Mouse (Mus musculus) testis, postnatal 14 days (tissue): ENCODE measurements around the gene Vpreb1.
"Not testable (repeated sequence)": the region's sequence is repeated elsewhere in the genome, so short reads cannot be mapped to it uniquely, and the experiment has no call there.

ENCODE experiments used
- DNase-seq: peaks from one replicate; pipeline ENCODE4 v3.0.0; 2021; ENCODE audit warnings: low spot score

Vpreb1 gene

GRCm38 (mm10) chr16:16870617-16871331 lies at the start of gene Vpreb1, which contains the start of gene Top3b:
Vpreb1 (minus strand) TSS chr16:16870843.
Top3b (plus strand) TSS chr16:16870736.
- peak; percentile 89 for DNase-seq

- DNase-seq, result no peak
Observed at GRCm38 (mm10) chr16:16918441-16919117, 47.9 kb upstream of the Vpreb1 start.

GRCm38 (mm10) chr16:16913440-16913839 lies 42.8 kb upstream of the Vpreb1 start:
- no peak for DNase-seq

DNA sequence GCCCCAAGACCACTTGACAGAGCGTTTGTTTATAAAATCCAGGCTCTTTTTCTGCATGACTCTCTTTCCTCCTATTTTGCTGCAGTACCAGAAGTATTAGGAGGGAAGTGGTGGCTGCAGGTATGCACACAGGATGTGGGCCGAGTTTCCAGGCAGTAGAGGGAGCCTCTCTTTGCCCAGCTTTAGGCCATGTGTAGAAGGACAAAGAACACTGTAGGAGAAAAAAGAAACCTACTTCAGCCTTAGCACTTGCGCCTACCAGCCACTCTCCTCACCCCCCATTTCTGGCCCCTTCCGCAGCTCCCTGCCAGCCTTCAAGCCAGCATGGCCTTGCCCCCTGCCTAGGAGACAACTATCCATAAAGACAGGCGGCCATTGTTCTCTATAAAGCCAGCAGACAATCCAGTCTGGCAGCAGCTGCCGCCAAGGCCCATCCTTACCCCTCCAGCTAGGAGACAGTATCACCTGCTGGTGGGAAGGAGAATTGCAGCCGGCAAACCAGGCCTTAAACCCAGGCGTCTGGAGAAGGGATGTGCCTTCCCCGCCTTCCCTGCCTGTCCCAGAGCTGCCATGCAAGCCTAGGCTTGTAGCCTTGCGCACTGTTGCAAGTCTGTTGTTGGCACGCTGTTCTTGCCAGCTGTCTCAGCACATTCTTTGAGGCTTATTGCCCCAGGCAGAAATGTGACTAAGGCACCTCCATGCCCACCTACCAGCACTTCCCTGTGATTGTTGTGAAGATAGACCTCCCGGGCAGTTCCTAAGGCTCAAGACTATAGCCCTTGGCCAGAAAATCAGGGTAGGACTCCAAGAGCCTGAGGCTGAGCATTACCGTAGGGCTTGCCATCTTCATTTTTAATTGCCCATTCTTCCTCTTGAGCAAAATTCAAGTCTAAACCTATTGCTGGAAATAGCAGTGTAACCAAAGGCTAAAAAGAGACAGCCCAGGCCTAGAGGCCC lies 41.3 kb upstream of the Vpreb1 start:
- DNase-seq, result peak; percentile 61

GRCm38 (mm10) chr16:16907799-16908198 lies 37.2 kb upstream of the Vpreb1 start:
- DNase-seq, result no peak

GRCm38 (mm10) chr16:16903188-16903587 lies 32.5 kb upstream of the Vpreb1 start:
- DNase-seq, result no peak

GRCm38 (mm10) chr16:16902329-16902728 lies 31.7 kb upstream of the Vpreb1 start:
- DNase-seq, result no peak

DNA sequence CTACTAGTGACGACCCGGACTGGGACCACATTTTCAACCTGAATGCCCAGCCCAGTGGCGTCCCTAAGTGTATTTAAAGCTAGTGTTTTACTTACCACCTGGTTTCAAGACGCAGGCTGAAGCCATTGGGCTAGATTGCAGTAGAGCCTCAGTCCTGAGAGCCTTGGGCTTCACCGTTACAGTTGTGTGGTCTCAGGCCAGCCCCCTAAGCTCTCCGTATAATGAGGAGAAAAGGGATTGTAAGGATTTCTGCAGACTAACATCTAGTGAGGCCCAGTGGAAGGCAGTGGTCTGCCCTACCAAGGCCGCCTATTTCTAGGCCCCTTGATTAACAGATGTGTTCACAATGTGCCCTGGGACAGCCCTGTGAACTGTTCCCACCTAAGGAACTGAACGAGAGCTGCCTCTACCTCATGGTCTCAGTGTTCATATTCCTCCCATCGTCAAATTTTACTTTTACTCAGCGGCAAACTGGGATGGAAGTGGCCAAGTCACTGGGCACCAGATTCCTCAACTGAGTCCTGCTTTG lies 26.5 kb upstream of the Vpreb1 start:
- DNase-seq, result no peak

DNA sequence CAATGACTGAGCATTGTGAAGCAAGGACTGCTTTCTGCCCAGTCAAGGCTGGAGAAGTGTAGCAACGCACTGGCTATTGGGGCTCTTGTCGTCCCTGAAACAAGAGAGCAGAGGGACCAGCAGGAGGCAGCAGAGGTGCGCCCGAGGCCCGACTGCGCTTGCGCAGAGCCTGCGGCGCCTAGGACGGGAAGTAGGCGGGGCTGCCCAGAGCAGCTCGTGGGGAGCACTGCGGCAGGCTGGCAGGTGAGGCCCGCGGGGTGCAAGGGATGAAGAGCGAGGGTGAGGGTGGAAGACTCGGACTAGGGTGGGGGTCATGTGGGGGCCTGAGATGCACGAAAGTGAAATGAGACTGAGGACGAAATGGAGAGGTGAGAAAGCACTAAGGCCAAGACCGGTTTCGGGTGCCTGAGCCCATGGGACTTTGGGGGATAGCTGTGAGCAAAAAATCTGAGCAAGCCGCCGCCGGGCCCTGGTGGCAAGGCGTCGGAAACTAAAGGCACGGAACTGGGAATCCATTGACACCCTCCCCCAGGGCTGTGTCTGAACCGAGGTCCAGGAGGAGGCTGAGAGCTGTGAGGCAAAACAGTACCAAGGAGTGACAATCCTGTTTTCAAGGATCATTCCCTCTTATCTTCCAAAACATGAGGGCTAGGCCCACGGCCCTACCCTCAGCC lies 25.9 kb upstream of the Vpreb1 start, which contains the start of gene Ppm1f:
Gene Ppm1f, plus strand, starts transcription at position 88 of the 674 bp plus-strand sequence.
- peak; percentile 90 for DNase-seq

DNA sequence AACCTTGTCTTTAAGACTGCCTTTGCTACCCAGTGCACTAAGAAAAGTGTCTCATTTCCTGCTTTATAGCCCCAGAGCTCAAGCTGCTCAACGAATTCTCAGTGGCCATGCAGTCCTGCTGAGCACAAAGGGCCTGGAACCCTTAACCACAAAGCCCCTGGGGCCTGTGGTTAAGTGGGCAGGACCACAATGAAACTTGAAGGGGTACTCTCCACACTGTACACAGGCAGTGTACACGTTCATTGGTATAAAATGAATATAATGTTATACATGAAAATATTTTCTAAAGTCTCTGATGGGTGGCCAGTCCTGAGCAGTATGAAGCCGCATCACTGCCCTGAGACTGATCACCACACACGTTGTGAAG lies 25.4 kb upstream of the Vpreb1 start:
- no peak for DNase-seq

- DNase-seq, result no peak
Observed at GRCm38 (mm10) chr16:16892366-16892765, 21.7 kb upstream of the Vpreb1 start.

DNA sequence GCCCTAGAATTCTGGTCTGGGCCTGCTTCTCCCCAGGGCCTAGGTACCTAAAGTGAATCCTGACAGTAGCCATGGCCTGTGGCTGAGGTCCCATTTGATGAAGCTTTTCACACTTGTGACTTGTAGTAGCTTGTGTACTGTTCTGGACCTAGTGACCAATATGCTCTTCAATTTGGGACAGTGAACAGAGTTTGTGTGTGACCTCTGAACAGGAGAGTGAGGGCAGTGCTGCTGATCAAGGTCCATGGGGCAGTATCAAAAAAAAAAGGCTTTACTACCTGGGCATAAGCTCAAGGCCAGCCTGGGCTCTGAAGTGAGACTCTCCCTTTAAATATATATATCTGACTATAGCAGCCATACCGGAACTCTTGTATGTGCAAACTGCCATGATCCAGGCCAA lies 17.7 kb upstream of the Vpreb1 start:
- DNase-seq, result no peak

DNA sequence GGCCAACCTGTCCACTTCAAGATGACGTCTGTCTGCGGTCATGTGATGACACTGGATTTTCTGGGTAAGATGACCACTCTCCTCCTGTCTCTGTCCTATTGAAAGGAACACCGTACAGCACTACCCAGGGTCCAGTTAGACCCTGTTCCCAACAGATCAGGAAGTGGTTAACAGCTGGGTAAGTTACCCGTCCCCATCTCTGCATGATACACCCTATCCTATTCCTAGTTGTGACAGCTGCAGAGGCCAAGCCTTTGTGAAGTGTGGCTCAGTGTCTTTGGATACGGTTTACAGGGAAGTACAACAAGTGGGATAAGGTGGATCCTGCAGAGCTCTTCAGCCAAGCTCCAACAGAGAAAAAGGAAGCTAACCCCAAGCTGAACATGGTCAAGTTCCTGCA lies 8.4 kb upstream of the Vpreb1 start:
- no peak for DNase-seq

- DNase-seq, result no peak
Observed at GRCm38 (mm10) chr16:16870241-16870616, 414 bp downstream of the Vpreb1 start.

- no peak for DNase-seq
Observed at GRCm38 (mm10) chr16:16865696-16866561, 4.7 kb downstream of the Vpreb1 start.

GRCm38 (mm10) chr16:16865217-16865616 lies 5.4 kb downstream of the Vpreb1 start:
- DNase-seq, result no peak

DNA sequence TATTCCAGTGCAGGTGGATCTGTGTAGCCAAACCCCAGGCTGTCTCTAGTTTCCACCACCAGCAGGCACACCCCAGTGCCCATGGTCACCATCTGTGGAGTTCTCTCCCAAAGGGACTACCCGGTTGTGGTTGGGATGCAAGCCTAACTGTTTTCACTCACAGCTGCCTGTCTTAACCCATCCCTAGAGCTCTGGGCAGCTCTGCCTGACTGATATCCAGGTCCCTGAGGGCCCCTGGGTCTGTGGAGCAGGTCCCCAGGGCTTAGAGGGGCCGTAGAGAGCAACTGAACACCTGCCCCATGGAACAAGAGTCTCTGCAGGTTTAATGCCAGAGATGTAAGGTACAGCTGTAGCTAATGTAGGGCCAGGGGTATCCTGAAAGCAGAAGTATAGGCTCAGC lies 6.7 kb downstream of the Vpreb1 start, which contains the start of gene Igll1:
Gene Igll1, minus strand, starts transcription at position 8 of the 400 bp plus-strand sequence.
- no peak for DNase-seq

- DNase-seq, result no peak
Observed at GRCm38 (mm10) chr16:16862288-16862687, 8.4 kb downstream of the Vpreb1 start.

DNA sequence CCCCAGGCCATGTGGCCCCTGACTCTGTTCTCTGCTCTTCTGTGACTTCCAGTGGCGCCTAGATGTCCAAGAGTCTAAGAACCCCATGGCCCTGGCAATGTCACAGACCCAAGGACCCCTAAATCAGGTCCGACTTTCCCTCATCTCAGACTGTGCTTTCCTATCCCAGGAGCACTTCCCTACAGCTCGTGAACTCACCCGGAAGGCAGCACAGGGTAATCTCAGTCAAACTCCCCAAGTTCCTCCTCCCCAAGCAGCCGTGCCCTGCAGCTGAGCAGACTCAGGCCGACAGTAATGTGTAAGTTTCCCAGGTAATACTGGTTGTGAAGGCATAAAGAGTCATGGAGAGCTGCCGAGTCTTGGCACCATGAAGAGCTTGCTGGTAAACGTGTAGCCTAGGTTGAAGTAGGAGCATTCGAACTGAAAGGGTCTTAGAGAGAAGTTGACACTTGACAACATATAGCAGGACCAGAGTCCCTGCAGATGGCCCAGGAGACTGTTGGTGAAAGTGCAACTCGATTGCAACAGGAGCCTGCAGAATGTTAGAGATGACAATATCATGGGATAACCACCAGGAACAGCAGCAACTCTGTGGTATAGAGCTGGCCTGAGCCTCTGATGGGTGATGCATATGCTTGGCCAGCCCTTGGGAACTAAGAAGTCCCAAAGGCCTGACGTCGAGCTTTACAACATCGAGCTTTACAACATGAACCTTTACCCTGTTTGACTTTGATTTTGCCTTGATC lies 13.7 kb downstream of the Vpreb1 start:
- no peak for DNase-seq

GRCm38 (mm10) chr16:16856054-16856453 lies 14.6 kb downstream of the Vpreb1 start:
- not testable (repeated sequence) for DNase-seq
